Mouse (Mus musculus): ENCODE measurements around the gene Susd1. TPM values are rescaled to one million over a fixed set of nuclear protein-coding genes. Genes with fewer than 3 reads are reported as not detected.

The Susd1 gene
- polyA plus RNA-seq, 1 experiment from 2014 or later, result 11.2 TPM

DNA sequence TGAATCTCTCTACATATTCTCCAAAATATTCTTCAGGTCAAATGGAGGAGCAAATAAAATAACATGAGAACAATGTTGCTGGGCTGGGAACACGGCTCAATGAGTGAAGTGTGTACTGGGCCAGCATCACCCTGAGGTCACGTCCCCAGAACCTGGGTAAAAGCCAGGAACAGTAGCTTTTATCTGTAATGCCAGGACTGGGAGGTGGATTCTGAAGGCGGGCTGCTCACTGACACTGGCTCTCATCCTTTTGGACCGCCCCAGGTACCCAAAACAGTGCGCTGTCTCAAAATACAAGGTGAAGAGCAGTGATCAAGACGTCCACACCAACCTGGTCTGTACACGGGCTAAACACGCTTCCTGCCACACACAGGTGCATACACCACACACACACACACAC lies 78.5 kb downstream of the Susd1 start:
- Histone ChIP-seq H3K36me3 (peaks cover 30% of the 10 kb centered on the region), H3K9me3 (replicated peaks) (no peaks in the 10 kb centered on the region), H3K27me3 (no peaks in the 10 kb centered on the region), H3K4me3 (replicated peaks) (no peak overlapping the region), H3K4me2 (no peak overlapping the region), H3K27ac (no peak overlapping the region), H3K9ac (no peak overlapping the region), H3K4me1 (replicated peaks) (peaks cover 32% of the 10 kb centered on the region)
- ATAC-seq (ENCODE audit: low read depth), result no peak
- WGBS (ENCODE audit: insufficient replicate concordance), result 74% methylated on average over 8 of the region's 8 CpGs
- no peak for DNase-seq

DNA sequence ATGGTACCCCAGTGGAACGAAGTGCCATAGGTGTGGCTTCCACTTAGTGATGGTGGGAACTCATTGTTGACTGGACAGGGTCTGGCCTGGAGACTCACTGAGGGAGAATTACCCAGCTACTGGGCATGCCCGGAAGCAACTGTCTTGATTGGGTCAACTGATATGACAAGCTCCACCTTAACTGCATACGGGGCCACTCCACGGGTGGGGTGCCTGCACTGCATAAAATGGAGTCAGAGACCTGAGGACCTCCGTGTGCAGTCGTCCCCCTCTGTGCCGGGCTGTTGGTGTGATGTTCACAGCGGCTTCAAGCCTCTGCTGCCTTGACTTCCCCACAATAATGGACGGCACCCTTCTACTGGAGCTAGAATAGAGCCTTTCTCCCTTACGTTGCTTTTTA lies 79.5 kb downstream of the Susd1 start:
- no peak for DNase-seq
- H3K4me3 ChIP-seq (replicated peaks), result no peak overlapping the region
- peaks cover 36% of the 10 kb centered on the region for H3K36me3 ChIP-seq
- no peaks in the 10 kb centered on the region for H3K27me3 ChIP-seq
- no peak overlapping the region for H3K27ac ChIP-seq
- WGBS (ENCODE audit: insufficient replicate concordance), result 75% methylated on average over 10 of the region's 10 CpGs
- no peak overlapping the region for H3K9ac ChIP-seq
- no peak for ATAC-seq (ENCODE audit: low read depth)
- no peak overlapping the region for H3K4me2 ChIP-seq
- peaks cover 22% of the 10 kb centered on the region for H3K4me1 ChIP-seq (replicated peaks)
- H3K9me3 ChIP-seq (replicated peaks), result no peaks in the 10 kb centered on the region

DNA sequence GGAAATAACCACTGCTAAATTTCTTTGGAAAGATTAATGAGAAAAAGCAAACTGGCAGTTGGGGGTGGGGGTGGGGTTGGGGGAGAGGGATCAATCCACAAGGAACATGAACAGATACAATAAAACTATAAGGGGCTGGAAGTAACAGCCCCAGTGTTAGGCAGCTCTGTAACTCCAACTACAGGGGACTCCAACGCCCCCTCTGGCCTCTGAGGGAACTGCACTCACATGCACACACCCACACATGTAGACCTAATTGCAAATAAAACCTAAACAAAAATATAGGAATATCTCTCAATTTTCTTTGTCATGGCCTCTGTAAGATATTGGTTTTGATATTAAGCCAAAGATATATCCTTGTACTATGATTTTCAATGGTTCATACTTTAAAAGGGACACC lies 83.0 kb downstream of the Susd1 start:
- Histone ChIP-seq H3K27me3 (no peaks in the 10 kb centered on the region), H3K9me3 (replicated peaks) (no peaks in the 10 kb centered on the region), H3K4me1 (replicated peaks) (peaks cover 10% of the 10 kb centered on the region; the same call in 1 of the 2 replicates), H3K4me2 (no peak overlapping the region), H3K36me3 (peaks cover 49% of the 10 kb centered on the region), H3K27ac (no peak overlapping the region), H3K4me3 (replicated peaks) (no peak overlapping the region), H3K9ac (no peak overlapping the region)
- no peak for DNase-seq
- 31% methylated on average over 1 of the region's 1 CpGs for WGBS (ENCODE audit: insufficient replicate concordance)
- ATAC-seq (ENCODE audit: low read depth), result no peak

DNA sequence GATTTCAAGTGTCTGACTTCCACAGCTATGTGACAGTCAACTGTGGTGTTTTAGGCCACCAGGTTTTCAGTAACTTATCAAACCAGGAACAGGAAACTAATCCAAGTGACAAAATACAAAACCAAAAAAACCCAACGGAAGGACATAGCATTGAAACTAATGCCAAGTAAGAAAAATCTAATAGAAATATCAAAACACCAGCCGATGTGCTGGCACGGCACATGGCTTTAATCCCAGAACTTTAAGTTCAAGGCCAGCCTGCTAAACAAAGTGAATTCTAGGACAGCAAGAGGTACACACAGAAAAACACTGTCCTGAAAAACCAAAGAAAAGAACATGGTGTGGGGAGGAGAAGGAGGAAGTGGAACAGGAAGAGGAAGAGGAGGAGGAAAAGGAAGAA lies 83.8 kb downstream of the Susd1 start:
- peaks cover 54% of the 10 kb centered on the region for H3K36me3 ChIP-seq
- H3K27me3 ChIP-seq, result no peaks in the 10 kb centered on the region
- DNase-seq (no peak), ATAC-seq (ENCODE audit: low read depth) (no peak)
- no peaks in the 10 kb centered on the region for H3K9me3 ChIP-seq (replicated peaks)
- peaks cover 12% of the 10 kb centered on the region; the same call in 1 of the 2 replicates for H3K4me1 ChIP-seq (replicated peaks)
- H3K4me2 ChIP-seq, result no peak overlapping the region
- no peak overlapping the region for H3K9ac ChIP-seq
- H3K4me3 ChIP-seq (replicated peaks), result no peak overlapping the region
- 81% methylated on average over 3 of the region's 3 CpGs for WGBS (ENCODE audit: insufficient replicate concordance)
- no peak overlapping the region for H3K27ac ChIP-seq

DNA sequence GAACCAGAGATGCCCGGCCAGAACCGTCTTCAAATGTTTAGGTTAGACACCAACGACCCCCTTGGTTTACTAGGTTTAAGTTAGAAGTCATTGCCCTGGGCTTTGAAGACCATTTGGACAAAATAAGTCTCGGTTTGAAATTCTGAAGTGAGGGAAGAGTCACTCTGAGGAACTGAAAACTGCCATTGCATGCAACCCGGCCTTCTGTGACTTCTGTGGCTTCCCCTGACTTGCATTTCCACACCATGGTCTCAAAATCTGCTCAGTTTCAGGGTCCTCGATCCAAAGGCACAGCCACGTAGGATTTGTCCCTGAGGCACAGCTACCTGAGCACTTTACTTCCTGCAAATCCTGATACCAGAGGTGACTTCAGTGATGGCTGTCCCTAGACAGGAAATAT lies 86.5 kb downstream of the Susd1 start:
- Histone ChIP-seq H3K4me3 (replicated peaks) (no peak overlapping the region), H3K27ac (peak overlapping the region; percentile 35; the same call in 1 of the 2 replicates), H3K9me3 (replicated peaks) (no peaks in the 10 kb centered on the region), H3K4me1 (replicated peaks) (peaks cover 11% of the 10 kb centered on the region; the same call in 1 of the 2 replicates), H3K36me3 (peaks cover 48% of the 10 kb centered on the region), H3K27me3 (no peaks in the 10 kb centered on the region), H3K4me2 (no peak overlapping the region), H3K9ac (no peak overlapping the region)
- ATAC-seq (ENCODE audit: low read depth), result no peak
- no peak for DNase-seq
- WGBS (ENCODE audit: insufficient replicate concordance), result 76% methylated on average over 7 of the region's 7 CpGs

DNA sequence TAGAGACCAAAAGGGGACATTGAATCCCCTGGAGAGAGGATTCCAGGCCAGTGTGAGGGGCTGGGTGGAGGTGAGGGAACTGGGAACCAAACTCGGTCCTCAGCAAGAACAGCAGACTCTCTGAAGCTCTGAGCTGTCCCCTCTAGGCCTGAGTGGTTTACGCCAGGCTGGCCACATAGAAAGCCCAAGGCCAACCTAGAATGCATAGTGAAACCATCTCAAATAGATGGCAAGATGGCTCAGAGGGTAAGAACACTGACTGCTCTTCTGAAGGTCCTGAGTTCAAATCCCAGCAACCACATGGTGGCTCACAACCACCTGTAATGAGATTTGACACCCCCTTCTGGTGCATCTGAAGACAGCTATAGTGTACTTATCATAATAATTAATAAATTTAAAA lies 88.1 kb downstream of the Susd1 start:
- Histone ChIP-seq H3K4me2 (no peak overlapping the region), H3K36me3 (peaks cover 35% of the 10 kb centered on the region), H3K9me3 (replicated peaks) (no peaks in the 10 kb centered on the region), H3K4me3 (replicated peaks) (no peak overlapping the region), H3K27me3 (no peaks in the 10 kb centered on the region), H3K9ac (no peak overlapping the region), H3K4me1 (replicated peaks) (peaks cover 11% of the 10 kb centered on the region; the same call in 1 of the 2 replicates), H3K27ac (no peak overlapping the region)
- DNase-seq (no peak), ATAC-seq (ENCODE audit: low read depth) (no peak)
- WGBS (ENCODE audit: insufficient replicate concordance), result 81% methylated on average over 2 of the region's 2 CpGs

DNA sequence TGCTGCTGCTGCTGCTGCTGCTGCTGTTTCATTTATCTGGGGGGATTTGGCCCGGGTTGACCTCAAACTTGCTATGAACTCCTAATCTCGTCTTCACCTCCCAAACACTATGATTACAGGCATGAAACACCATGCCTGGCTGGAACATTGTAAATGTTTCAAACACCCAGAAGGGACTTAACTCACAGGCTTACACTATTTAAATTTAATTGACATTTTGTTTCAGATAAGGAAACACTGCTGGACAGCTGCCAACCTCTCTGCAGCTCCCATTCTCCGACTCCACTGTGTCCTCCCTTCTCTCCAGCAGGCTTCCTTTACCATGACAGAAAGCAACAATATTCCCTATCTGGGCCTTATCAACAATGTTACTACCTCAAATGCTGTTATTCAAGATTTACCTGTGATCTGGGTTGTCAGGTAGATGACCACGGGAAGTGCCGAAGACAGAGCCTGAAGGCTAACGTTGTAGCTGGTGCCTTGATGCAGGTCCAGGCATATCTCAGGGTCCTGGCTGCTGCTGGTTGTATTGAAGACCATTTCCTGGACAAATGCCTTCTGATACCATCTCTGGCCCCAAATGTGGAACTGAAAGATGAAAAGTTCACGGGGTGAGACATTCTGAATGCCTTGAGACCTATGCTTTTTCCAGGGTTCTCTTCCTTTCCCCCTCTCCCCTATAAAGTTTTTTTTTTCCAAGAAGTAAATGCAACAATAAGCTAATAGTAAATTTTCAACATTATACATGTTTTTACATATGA lies 88.8 kb downstream of the Susd1 start:
- WGBS (ENCODE audit: insufficient replicate concordance), result 73% methylated on average over 7 of the region's 7 CpGs
- DNase-seq, result no peak
- Histone ChIP-seq H3K27me3 (no peaks in the 10 kb centered on the region), H3K9me3 (replicated peaks) (no peaks in the 10 kb centered on the region), H3K36me3 (peaks cover 35% of the 10 kb centered on the region), H3K4me3 (replicated peaks) (no peak overlapping the region), H3K9ac (no peak overlapping the region), H3K4me2 (no peak overlapping the region), H3K27ac (no peak overlapping the region), H3K4me1 (replicated peaks) (peaks cover 11% of the 10 kb centered on the region; the same call in 1 of the 2 replicates)
- no peak for ATAC-seq (ENCODE audit: low read depth)

DNA sequence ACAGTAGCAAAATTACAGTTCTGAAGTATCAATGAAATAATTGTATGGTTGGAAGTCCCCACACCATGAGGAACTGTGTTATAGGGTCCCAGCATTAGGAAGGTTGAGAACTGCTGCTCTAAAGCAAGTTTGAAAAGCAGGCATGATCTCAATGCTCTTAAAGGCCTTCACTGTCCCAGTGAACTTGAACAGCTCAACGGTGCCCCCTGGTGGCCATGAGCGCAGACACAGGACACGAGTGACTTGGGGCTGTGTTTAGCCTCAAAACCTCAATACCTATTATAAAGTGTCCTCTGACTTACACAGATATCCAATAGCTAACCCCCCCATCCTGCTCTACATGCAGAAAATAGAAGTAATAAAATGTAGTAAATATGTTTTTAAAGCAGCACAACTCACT lies 97.7 kb downstream of the Susd1 start:
- peak; percentile 69 for DNase-seq
- no peaks in the 10 kb centered on the region for H3K9me3 ChIP-seq (replicated peaks)
- H3K4me1 ChIP-seq (replicated peaks), result peaks cover 3% of the 10 kb centered on the region
- peaks cover 11% of the 10 kb centered on the region; the same call in 1 of the 2 replicates for H3K36me3 ChIP-seq
- H3K27me3 ChIP-seq, result no peaks in the 10 kb centered on the region
- ATAC-seq (ENCODE audit: low read depth), result peak; percentile 76
- H3K27ac ChIP-seq, result no peak overlapping the region
- H3K4me2 ChIP-seq, result no peak overlapping the region
- 0% methylated on average over 3 of the region's 3 CpGs for WGBS (ENCODE audit: insufficient replicate concordance)
- no peak overlapping the region for H3K4me3 ChIP-seq (replicated peaks)
- H3K9ac ChIP-seq, result no peak overlapping the region

DNA sequence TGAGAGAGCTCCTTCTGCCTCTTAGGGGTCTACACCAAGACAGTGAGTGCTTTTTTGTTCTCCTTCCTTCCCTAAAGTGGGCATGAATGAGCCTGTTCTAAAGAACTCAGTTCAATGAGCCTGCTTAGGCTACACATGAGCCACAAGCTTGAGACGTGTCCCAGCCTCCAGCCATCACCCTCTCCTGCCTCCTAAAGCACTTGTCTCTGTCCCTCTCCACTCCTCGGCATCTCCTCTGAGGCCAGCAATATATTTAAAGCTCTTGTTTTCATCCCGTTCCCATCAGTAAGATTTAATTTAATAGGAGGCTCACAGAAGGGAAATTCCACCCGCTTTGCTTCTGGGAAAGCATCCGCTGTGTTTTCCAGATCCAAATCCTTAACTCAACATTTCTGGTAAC lies 98.4 kb downstream of the Susd1 start:
- WGBS (ENCODE audit: insufficient replicate concordance), result 79% methylated on average over 5 of the region's 5 CpGs
- DNase-seq (no peak), ATAC-seq (ENCODE audit: low read depth) (no peak)
- Histone ChIP-seq H3K4me2 (no peak overlapping the region), H3K27ac (no peak overlapping the region), H3K9ac (no peak overlapping the region), H3K36me3 (peaks cover 11% of the 10 kb centered on the region; the same call in 1 of the 2 replicates), H3K27me3 (no peaks in the 10 kb centered on the region), H3K4me1 (replicated peaks) (peaks cover 3% of the 10 kb centered on the region), H3K4me3 (replicated peaks) (no peak overlapping the region), H3K9me3 (replicated peaks) (no peaks in the 10 kb centered on the region)

DNA sequence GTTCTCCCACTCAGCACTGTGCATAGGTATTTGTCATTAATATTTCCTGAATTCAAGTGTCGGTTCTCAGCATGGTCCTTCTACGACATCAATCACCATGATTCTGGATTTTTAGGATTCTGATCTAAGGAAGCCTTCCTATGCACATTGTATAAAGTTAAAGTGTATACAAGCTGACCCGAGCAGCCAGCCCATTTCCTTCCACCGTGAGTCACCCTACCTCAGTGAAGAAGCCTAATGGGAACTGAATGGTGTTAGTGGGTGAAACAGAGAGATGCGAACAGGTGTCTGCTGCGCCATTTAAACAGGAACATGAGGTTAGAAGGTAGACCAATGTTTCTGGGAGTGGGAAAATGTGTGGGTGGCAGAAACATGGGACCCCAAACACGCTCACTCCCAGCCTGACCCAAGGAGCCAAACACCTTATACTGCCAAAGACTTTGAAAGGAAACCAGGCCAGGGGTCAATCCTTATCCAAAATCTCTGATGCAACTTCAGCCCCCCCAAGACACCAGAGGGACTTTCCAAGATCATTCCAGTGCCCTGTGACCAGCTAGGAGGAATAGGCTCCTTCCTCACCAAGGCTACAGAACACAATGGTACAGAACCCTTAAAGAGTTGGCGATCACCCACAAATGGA lies 99.4 kb downstream of the Susd1 start:
- peaks cover 3% of the 10 kb centered on the region for H3K4me1 ChIP-seq (replicated peaks)
- H3K36me3 ChIP-seq, result peaks cover 11% of the 10 kb centered on the region; the same call in 1 of the 2 replicates
- H3K27me3 ChIP-seq, result no peaks in the 10 kb centered on the region
- DNase-seq (no peak), ATAC-seq (ENCODE audit: low read depth) (no peak)
- H3K4me2 ChIP-seq, result no peak overlapping the region
- H3K27ac ChIP-seq, result no peak overlapping the region
- WGBS (ENCODE audit: insufficient replicate concordance), result 78% methylated on average over 8 of the region's 8 CpGs
- H3K9ac ChIP-seq, result no peak overlapping the region
- no peak overlapping the region for H3K4me3 ChIP-seq (replicated peaks)
- H3K9me3 ChIP-seq (replicated peaks), result no peaks in the 10 kb centered on the region

DNA sequence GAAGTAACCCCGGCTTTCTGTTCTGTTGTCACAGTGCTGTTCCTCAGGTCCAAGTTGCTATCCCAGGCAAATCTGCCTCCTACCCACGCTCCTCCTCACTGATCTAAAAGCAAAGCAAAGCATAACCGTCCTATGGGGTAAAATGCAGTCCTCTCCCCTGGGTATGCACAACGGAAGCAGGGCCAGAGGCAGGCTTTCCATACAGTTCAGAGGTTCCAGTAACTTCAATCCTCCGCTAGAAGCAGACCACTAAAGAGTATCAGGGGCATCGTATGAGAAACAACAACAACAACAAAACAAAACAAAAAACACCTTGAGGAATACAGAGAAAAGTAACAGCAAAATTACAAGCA lies 100.9 kb downstream of the Susd1 start:
- Histone ChIP-seq H3K4me3 (replicated peaks) (no peak overlapping the region), H3K9ac (no peak overlapping the region), H3K4me1 (replicated peaks) (peaks cover 7% of the 10 kb centered on the region), H3K4me2 (no peak overlapping the region), H3K27ac (no peak overlapping the region), H3K36me3 (peaks cover 14% of the 10 kb centered on the region), H3K27me3 (no peaks in the 10 kb centered on the region), H3K9me3 (replicated peaks) (no peaks in the 10 kb centered on the region)
- 82% methylated on average over 6 of the region's 6 CpGs for WGBS (ENCODE audit: insufficient replicate concordance)
- ATAC-seq (ENCODE audit: low read depth), result no peak
- no peak for DNase-seq

All from liver, embryonic 13.5 days (tissue).